Mouse (Mus musculus) E14TG2a.4 (cell line): ENCODE measurements around the gene Tex13c2.

Experiments
- CTCF ChIP-seq: conservative IDR thresholded peaks from 2 replicates; pipeline ENCODE4 v1.5.1; 2014; ENCODE audit warnings: low read length
- NANOG ChIP-seq: IDR thresholded peaks from 2 replicates; pipeline ENCODE4 v1.6.1; 2014; ENCODE audit warnings: borderline replicate concordance, low read length, mixed read lengths
- POU5F1 ChIP-seq: IDR thresholded peaks from 2 replicates; pipeline ENCODE4 v1.6.1; 2014; ENCODE audit warnings: low read length, borderline replicate concordance

- TF ChIP-seq CTCF = no peak
- no peak for TF ChIP-seq POU5F1
- no peak for TF ChIP-seq NANOG
These were observed 50.7 kb downstream of the Tex13c2 start for GRCm38 (mm10) chrX:42540030-42540755.
